Mouse (Mus musculus) left cerebral cortex, postnatal 25 days (tissue): ENCODE results near the gene Sf3b4. TPM values are rescaled to one million over a fixed set of nuclear protein-coding genes. Genes with fewer than 3 reads are reported as not detected.
"Not testable (repeated sequence)": the region's sequence is repeated elsewhere in the genome, so short reads cannot be mapped to it uniquely, and the experiment has no call there.

Experiments used
- DNase-seq, 2 experiments: peaks; one replicate each; pipeline ENCODE4 v3.0.0; 2022; ENCODE audit warnings: low spot score in 2 of 2, mixed read lengths in 1 of 2
- intact Hi-C: fragments of 180-260 bp; cut with DNase I; formaldehyde crosslinking; loops from one replicate; pipeline ENCODE4 v1.15.1; 2025
- microRNA-seq, 2 experiments: library from miRNA; unstranded; fragments of <30 nt; microRNA quantifications; one replicate each; pipeline ENCODE4 v1.2.0; 2022
- total RNA-seq, 2 experiments: library from RNA; stranded (reverse); gene quantifications; 2 replicates each; pipeline ENCODE4 v1.2.3; 2021

Gene Sf3b4
- total RNA-seq, 2 experiments from 2014 or later: 39.6 to 43.4 TPM

GRCm38 (mm10) chr3:96207819-96208218 lies 35.7 kb downstream of the Sf3b4 start:
- intact Hi-C loops: no loop called here
- DNase-seq: no peak

- intact Hi-C loops: no loop called here
- no peak for DNase-seq
Measured at GRCm38 (mm10) chr3:96209242-96209641, 37.1 kb downstream of the Sf3b4 start.

GRCm38 (mm10) chr3:96219191-96219641 lies 47.1 kb downstream of the Sf3b4 start:
- intact Hi-C loops: loop anchor here (5.0 kb wide), 1 partner anchor 147 kb away; no protein-coding TSS in a partner anchor
- peak in 1 of 2 experiments; percentile 48 for DNase-seq

GRCm38 (mm10) chr3:96219661-96220130 lies 47.6 kb downstream of the Sf3b4 start, which contains the start of the genes Bola1 and Hist2h2ab:
Bola1 (minus strand) TSS chr3:96219709.
Hist2h2ab (plus strand) TSS chr3:96219865.
- intact Hi-C loops: loop anchor here (2.0 to 5.0 kb wide), 2 partner anchors 43 to 147 kb away; partner anchors contain the start of gene Hist2h4

GRCm38 (mm10) chr3:96220131-96220764 lies 48.1 kb downstream of the Sf3b4 start:
- intact Hi-C loops: loop anchor here (2.0 kb wide), 1 partner anchor 43 kb away; the partner anchor contains the start of gene Hist2h4
- DNase-seq: not testable (repeated sequence)

More at GRCm38 (mm10) chr3:96219661-96220130, 47.6 kb downstream of the Sf3b4 start, which contains the start of the genes Bola1 and Hist2h2ab:
- DNase-seq: peak; percentile 82 to 95

- peak; percentile 87 to 96 for DNase-seq
- intact Hi-C loops: loop anchor here (2.0 kb wide), 1 partner anchor 42 kb away; the partner anchor contains the start of gene Hist2h4
Measured at GRCm38 (mm10) chr3:96220765-96221639, 48.9 kb downstream of the Sf3b4 start, which contains the start of the genes Hist2h2ac and Hist2h2be. Hist2h2ac (minus strand) TSS chr3:96220880. Hist2h2be (plus strand) TSS chr3:96221119.

GRCm38 (mm10) chr3:96221640-96222038 lies 49.5 kb downstream of the Sf3b4 start:
- intact Hi-C loops: loop anchor here (2.0 kb wide), 1 partner anchor 41 kb away; the partner anchor contains the start of gene Hist2h4
- DNase-seq: no peak

GRCm38 (mm10) chr3:96222774-96223173 lies 50.6 kb downstream of the Sf3b4 start:
- intact Hi-C loops: no loop called here
- peak in 1 of 2 experiments; percentile 19 for DNase-seq

- intact Hi-C loops: no loop called here
- DNase-seq: no peak
Measured at GRCm38 (mm10) chr3:96225421-96225820, 53.3 kb downstream of the Sf3b4 start.

Small RNA genes within 50 kb of the gene (microRNA-seq; reads per million reads assigned to microRNA genes)
- 0 reads per million in 2 experiments for gene Gm44492

Other genes starting within 250 kb of the Sf3b4 start
- gene Anp32e, start 243.1 kb upstream of the Sf3b4 start, total RNA-seq: 100 to 1,000 TPM in 1 of 2 experiments, 10 to 100 TPM in 1; 95.1 to 109 TPM
- gene Plekho1, start 176.3 kb upstream of the Sf3b4 start, total RNA-seq: 10 to 100 TPM; 71.6 to 84.8 TPM
- 10 to 100 TPM; 41.8 to 47.1 TPM for gene Vps45, start 113.9 kb upstream of the Sf3b4 start, total RNA-seq
- 10 to 100 TPM; 24.6 to 27.7 TPM for gene Otud7b, start 67.8 kb upstream of the Sf3b4 start, total RNA-seq
- gene Mtmr11, start 10.3 kb upstream of the Sf3b4 start, total RNA-seq: 1 to 10 TPM; 6.4 to 6.8 TPM
- gene Sv2a, start 8.8 kb downstream of the Sf3b4 start, total RNA-seq: 100 to 1,000 TPM; 429 to 435 TPM
- 10 to 100 TPM; 15.6 to 16.9 TPM for gene Bola1, start 47.4 kb downstream of the Sf3b4 start, total RNA-seq
- gene Hist2h2ab, start 47.5 kb downstream of the Sf3b4 start, total RNA-seq: 1 to 10 TPM; 4.8 to 8.9 TPM
- 10 to 100 TPM; 18.3 to 24.3 TPM for gene Hist2h2ac, start 48.5 kb downstream of the Sf3b4 start, total RNA-seq
- gene Hist2h2be, start 48.8 kb downstream of the Sf3b4 start, total RNA-seq: 1 to 10 TPM; 5.4 to 5.9 TPM
- gene Hist2h3c2, start 66.8 kb downstream of the Sf3b4 start, total RNA-seq: 1 to 10 TPM; 5.6 to 7.5 TPM
- gene Hist2h2aa2, start 67.9 kb downstream of the Sf3b4 start, total RNA-seq: 100 to 1,000 TPM; 158 to 179 TPM
- gene Hist2h2aa1, start 73.2 kb downstream of the Sf3b4 start, total RNA-seq: 1 to 10 TPM; 6.9 to 9.0 TPM
- not detected for gene Hist2h3c1, start 74.4 kb downstream of the Sf3b4 start, total RNA-seq
- 10 to 100 TPM; 25.6 to 30.9 TPM for gene Hist2h4, start 91.0 kb downstream of the Sf3b4 start, total RNA-seq
- 10 to 100 TPM; 41.5 to 49.1 TPM for gene Hist2h3b, start 96.3 kb downstream of the Sf3b4 start, total RNA-seq
- gene Hist2h2bb, start 97.4 kb downstream of the Sf3b4 start, total RNA-seq: 100 to 1,000 TPM; 102 to 120 TPM
- 1 to 10 TPM; 2.3 to 2.8 TPM for gene Fcgr1, start 121.6 kb downstream of the Sf3b4 start, total RNA-seq